Mouse (Mus musculus): ENCODE data around the gene Samd4. TPM values are rescaled to one million over a fixed set of nuclear protein-coding genes. Genes with fewer than 3 reads are reported as not detected.

The Samd4 gene
- not detected for polyA plus RNA-seq (2017; shearing (Covaris generic))

DNA sequence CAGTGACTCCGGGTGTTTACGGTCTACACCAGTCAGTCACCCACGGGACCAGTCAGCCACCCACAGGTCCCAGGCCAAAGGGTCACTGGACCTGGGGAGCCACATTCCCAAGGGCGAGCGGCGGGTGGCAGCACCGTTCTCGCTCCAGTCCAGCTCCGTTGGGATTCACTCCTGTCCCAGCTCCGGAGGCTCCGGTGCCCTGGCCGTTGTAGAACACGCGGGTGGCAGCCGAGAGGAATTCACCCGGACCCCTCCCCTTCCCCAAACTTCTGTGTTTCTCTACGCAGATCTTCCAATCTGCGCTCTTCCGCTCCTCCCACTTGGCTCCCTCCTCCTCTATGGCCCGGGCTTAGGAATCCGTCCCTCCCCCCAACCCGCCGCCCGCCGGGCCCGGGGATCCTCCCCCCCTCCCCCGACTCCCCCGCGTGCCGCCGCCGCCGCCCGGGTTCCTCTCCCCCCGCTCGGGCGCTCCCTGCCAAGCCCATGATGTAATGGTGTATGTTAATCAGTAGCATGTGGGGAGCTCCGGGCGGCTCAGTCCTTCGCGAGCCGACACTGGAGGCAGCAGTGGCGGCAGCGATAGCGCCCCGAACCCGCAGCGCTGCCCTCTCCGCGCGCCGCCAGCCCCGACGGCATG, at the start of gene Samd4:
TSS of gene Samd4 (plus strand) at position 424 of the 637 bp plus-strand sequence.
- peak; percentile 42 for ATAC-seq

DNA sequence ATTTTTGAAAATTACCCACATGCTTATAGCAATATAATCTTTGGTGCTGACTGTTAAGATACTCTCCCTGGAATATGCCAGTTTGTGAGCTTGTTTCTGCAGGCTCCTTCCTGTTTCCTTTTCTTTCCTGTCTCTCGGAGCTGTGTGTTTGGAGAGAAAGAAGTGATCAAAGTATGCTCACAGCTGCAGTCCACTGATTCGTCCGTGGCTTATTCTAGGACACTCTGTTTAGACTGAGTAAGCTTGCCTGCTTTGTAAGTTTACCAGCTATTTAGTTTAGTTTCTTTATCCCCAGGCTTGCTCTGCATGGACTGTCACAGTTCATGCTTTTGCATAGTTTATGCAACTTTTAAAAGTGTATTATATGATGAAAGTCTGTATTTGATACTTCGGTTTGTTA, 43.3 kb upstream of the Samd4 start:
- ATAC-seq: no peak

DNA sequence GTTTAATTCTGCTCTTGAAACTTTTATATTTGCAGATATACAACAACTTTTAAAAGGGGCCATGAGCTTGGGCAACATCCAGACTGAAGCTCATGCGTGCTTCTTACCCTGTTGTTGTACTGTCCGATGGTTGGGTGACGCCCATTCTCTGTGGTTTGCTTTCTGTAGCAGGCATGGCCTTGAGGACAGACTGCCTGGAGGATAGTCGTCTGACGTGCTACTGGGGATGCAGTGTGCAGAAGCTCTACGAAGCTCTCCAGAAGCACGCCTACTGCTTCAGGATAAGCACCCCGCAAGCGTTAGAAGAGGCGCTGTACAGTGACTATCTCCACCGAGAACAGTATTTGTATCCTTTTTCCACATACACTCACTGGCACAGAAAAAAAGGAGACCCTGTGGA, 36.9 kb upstream of the Samd4 start:
- ATAC-seq: no peak

DNA sequence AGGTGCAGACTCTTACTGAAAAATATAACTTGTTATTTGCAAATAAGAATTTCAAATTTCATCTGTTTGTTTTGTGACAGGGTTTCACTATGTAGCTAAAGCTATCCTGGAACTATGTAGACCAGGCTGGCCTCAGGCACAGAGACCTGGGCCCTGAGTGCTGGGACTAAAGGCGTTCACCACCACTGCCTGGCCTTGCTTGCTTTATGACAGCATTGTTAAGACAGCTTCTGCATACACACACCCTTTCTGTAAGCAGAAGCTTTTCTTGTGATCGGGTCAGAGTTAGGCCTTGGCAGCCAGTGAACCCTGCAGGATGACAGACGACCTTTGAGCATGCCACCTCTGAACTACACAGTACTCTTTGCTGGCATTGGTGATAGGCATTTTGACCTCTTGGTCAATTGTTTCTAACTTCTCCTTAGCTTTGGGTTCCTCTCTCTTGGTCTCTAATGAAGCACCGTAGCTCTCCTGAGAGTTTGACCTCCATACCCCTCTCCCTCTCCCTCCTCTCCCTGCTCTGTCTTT, 34.5 kb upstream of the Samd4 start:
- no peak for ATAC-seq

DNA sequence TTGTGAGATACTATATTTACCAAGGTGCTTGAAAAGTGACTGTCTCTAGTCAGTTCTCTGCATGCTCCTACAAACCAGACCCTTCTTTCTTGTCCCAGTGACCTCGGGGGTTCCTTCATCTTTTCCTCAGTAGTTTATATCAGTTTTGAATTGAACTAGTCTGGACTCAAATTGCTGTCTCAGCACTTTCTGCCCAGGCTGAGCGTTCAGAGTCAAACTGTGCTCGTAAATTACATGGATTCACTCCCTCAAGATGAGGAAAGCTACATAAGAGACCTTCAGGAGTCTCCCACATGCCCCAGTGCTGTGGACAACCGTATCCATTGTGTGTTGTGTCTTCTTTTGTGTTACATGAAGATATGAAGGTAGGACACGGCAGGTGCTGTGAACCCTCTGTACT, 33.9 kb upstream of the Samd4 start:
- no peak for ATAC-seq

DNA sequence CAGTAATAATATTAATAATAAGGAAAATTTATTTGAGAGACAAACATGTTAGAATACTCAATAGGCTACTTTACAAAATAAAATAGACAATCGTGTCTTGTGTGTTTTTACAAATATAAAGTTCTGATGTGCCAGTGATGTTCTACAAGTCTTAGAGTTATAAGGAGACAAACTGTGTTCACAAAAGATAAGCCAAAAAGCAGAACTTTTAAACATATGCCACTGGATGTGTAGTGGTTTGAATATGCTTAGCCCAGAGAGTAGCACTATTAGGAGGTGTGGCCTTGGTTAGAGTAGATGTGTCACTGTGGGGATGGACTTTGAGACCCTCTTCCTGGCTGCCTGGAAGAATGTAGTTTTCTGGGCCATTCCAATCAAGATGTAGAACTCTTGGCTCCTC, 32.9 kb upstream of the Samd4 start:
- ATAC-seq: no peak

DNA sequence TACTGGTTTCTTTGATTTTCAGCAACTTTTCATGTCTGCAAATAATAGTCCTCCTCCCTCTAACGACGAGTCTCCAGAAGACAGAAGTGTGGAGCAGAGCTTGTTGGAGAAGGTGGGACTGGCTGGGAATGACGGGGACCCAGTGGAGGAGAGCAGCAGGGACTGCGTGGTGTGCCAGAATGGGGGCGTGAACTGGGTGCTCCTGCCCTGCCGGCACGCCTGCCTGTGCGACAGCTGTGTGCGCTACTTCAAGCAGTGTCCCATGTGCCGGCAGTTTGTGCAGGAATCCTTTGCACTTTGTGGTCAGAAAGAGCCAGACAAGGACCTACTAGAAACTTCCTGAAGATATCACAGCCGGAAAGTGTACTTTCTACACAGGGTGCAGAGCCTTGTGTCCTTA, 29.0 kb upstream of the Samd4 start:
- ATAC-seq: no peak

DNA sequence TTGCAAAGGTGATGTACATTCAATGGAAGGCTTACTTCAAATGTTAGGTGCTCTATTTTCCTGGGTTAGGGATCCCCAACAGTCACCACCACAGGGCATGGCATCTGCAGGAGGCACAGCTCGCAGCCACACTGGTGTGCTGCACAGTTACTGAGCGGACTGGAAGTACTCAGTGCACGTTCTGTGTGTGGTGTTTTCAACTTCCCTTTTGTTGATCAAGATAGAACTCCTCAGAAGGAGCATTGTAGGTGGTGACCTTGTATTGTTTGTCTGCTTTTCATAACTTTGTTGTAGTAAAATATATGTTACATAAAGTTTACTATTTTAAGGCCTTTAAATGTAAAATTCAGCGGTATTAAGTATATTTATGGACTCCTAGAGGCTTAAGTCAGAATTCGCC, 19.7 kb upstream of the Samd4 start:
- ATAC-seq: no peak

DNA sequence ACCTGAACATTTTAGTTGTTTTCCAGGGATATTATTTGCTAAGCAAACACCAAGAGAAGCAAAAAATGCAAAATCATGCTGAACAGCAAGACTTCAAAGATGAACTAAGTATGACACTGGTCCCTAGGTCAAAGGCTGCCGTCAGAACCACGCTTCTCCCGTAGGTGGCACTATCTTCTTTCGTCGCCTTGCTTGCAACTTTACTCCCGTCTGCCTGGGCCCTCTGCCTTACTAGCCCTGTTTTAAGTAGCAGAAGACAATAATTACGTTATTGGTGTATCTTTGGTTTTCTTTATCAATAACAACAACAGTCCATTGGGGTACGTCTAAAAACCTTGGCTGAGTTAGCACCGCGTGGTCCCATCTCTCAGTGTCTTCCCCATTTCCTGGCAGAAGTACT, 1.7 kb upstream of the Samd4 start:
- peak; percentile 54 for ATAC-seq

DNA sequence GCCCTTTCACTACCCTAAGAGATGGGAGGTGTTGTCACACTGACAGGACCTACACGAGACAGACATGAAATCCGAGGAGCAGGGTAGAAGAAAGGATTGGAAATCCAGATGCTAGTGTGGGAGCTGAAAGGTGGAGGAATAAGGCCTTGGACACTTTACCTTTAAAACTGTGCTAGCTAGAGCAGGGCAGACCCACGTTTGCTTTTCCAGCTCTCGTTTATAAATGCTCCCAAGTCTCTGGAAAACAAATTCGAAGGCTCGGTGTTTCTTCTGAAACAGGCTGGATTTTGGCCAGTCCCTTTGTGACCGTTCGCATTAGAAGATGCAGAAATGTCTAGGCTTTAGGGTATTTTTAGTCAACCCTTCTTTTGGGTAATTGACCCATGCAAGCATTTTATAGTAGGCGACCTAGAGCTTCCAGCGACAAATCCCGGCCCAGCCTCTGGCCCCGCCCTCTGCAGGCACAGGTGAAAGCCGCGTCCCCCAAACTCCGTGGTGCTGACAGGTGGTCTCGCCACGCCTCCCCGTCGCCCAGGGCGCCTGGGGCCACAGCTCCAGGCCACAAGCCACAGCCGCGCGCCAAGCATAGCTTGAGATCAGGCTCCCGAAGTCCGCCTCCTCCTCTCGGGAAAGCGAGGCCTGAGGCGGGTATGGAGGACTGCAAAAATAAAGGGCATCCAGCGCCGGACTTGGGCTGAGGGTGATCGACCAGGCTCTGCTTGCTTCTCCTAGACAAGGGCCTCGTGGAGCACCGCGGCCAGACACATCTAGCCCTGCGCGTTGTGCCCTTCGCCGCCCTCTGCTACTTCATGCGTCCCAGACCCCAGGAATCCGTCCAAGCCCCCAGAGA, 848 bp upstream of the Samd4 start:
- ATAC-seq: no peak

DNA sequence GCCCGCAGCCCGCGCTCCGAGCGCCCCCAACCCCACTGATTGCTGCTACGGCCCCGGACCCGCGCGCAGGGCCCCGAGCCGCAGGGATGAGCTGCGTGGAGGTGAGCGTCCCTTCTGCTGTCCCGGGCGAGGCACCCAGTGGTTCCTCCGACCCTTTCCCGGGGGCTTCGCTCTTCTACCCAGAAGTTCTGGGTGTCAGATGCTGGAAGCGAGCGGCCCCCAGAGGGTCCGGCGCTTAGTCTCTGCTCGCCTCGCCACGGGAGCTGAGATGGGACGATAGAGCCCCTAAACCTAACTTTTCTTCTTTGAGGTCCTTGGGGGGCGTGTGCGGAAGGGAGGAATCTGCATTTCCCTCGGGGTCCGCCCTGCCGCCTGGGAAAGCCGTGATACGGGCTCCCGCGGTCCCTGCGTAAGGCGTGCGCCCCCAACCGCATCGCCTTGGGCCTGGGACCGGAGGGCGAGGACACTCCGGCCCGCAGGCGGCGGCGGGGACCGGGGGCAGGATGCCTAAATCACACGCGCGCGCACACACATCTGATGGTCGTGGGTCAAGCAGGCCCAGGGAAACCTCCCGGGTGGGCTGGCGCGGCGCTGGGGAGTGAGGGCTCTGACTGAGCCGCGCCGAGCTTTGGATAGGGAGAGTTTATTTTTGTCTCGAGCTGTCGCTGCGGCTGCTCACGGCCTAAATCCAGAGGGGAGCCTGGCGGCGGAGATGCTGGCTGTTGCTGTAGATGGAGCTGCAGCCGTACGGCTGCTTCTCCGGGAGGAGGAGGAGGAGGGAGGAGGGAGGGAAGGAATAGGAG, 615 bp downstream of the Samd4 start:
- no peak for ATAC-seq

DNA sequence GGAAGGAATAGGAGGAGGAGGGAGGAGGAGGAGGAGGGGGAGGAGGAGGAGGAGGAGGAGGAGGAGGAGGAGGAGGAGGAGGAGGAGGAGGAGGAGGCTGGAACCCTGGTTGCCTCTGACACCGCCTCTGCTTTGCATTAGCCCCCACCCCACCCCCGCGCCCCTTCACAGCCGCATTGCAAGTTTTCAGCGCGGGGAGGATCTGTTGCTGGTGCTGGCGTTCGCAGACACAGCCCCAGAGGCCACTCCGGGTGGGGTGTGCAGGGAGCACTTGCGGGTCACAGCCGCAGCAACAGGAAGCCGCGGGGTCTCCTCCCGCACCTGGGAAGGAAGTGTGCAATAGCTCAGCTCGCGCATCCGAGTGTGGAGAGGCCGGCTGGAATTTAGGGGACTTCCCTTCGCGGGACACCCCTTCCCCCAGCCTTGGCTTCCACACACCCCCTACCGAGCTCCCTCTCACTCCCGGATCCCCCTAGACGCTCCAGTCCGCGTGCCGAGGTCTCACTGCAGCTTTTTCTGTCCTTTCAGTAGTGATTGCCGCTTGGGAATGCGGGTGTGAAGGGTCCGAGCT, 1.3 kb downstream of the Samd4 start:
- peak; percentile 20 for ATAC-seq

DNA sequence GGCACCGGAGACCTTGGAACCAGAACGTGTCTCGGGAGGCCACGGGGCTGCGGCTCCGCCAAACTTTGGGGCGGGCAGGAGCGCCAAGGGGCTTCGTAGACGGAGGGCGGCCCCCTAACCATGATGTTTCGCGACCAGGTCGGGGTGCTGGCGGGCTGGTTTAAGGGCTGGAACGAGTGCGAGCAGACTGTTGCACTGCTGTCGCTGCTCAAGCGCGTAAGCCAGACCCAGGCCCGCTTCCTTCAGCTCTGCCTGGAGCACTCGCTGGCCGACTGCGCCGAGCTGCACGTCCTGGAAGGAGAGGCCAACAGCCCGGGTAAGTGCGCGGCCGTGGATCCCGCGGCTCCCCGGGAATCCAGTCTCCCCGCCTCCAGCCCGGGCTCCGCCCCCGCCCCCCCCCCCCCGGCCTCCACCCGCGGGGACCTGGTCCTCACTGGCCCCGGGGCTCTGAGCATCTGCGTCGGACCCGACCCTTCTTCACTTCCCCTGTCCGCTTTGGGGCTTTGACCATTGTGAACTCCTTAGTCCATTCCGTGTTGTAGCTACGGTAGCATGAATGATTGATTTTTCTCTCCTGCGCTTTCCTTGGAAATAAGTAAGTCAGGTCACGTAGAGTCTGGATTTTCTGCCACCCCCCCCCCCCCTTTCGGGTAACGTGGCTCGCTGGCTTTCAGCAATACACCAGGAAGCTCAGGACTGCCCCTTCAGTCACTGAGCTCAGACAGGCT, 2.2 kb downstream of the Samd4 start:
- peak; percentile 13 for ATAC-seq

DNA sequence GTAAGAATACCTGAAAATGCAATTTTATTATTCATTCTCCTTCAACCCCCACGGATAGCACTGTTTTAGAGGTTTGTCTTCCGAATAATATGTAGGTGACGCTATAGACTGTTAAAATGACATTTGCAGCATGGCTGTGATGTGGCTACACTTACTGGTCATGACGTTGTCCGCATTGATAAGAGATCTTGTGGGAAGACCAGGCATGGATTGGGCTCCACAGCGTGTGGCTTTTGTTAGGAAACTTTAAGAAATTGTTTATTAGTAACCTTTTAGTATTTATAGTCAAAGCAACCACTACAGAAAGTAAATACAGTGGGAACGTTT, 2.7 kb downstream of the Samd4 start:
- no peak for ATAC-seq

DNA sequence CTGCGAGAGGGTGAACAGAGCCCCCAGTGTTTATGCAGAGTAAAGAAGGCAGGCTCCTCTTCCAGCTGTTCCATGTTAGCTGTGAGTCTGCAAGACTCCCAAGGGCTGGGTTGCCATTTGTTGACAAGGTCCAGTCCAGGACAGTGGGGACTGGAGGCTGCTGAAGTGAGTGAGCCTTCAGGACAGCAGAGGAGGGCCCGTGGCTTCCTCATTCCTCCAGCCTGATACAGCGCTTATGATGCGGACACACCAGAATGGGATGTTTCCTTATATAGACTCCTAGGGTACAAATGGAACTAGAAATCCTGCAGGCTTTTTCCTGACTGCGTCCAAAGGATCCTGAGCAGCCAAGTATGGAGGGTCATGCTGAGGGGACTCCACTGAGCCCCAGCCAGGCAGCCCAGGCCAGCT, 3.2 kb downstream of the Samd4 start:
- no peak for ATAC-seq

DNA sequence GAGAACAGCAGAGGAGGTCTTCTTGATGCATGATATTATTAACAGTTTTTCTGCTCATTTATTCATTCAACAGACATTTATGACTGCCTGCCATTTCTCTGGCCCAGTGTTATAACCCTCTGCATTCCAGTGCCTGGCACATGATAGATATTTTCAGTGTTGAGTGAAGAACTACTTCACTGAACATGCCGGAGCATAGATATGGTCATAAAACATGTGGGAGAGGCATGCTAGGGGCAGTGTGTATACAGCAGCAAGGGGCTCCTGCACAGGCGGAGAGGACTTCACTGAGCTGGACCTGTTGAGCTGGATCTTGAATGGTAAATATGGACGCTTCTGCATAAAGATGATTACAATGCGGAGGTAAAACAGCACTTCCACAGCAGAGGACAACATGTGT, 6.4 kb downstream of the Samd4 start:
- ATAC-seq: no peak

DNA sequence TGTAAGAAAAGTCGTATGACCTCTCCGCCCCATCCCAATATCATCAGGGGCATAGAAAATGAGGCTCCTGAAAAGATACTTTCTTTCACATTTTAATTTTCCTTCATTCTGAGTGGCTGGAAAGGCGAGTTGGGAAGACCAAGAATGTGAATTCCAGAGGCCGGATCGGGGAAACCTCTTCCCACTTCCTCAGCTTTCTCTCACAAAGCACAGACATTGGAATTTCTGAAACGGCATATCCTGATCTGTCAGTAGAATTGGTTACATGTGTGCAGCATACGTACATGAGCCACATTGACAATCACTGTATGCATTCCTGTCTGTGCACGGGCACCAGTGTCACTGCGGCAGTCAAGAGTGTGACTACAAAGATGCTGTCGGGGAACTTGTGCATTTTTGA, 11.3 kb downstream of the Samd4 start:
- ATAC-seq: no peak

DNA sequence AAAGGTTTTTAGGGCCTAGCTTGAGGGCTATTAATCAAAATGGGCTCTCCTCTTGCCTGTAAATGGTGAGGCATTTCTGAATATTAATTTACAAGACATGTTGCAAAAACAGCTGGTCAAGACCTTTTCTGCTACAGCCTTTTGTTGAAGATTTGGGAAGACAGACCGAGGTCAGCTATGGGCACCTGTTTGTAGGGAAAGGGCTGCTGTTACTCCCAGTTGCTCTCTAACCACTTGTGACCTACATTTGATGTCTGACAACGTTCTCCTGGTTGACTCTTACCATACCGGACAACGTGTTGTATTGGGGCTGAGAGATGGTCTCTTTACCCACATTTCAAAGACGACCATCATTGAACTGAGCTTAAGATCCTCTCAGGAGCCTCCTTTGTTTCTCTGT, 15.3 kb downstream of the Samd4 start:
- ATAC-seq: no peak

DNA sequence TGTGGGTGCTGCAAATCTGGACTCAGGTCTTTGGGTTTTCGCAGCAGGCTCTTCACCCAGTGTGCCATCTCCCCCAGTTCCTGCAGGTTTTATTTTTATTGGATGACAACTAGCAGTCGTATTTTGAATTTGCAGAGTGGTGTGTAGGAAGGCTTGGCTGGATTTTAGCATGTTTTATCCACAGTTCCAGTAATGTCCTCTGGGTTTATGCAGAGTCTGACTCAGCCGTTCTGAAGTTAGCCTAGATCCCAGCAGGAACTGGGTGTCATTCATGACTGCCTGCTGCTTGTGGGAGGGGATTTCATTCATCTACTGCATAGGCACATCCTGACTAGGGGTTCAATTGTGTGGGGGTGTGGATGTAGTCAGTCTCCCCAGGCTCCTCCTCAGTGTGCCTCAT, 16.0 kb downstream of the Samd4 start:
- no peak for ATAC-seq

DNA sequence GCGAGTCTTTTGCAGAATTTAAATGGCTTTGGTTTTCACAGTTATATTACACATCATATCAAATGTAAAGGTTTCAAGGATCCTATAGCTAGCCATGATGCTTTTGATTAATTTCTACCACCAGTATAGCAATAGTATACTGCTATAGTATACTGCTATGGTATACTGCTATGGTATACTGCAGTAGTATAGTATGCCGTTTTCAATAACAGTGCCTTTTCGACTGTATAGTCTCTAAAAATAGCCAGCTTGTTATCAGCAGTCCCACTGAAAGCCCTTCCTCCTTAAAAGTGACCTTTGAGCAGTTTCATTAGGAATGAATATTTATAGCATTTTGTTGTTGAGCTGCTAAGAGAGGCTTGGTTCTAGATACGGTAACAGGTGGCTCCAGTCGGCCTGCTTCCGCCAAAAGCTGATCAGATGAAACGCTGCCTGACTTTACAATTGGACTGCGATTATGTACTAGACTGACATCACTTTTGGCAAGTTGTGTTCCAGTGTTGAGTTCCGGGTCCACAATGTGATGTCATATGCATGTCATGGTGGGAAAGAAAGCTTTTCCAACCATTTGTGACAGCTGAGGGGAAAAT, 19.9 kb downstream of the Samd4 start:
- ATAC-seq: no peak

DNA sequence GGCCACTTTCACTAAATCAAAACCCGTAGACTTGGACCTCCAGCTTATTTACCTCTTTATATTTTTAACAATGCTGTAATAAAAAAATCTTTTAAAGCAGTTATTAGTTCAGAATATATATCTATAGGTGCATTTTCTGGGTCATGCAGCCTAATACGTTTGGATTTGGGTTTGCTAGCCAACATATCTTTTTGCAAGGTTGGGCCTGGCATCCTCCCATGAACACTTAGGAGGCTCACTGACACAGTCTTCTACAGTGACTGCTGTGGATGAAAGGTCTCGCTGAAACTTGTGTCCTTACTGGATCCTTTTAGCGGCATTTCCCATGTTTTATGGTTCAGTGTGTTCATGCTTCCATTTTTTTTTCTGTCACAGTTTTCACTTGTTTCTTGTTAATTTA, 21.6 kb downstream of the Samd4 start:
- no peak for ATAC-seq

DNA sequence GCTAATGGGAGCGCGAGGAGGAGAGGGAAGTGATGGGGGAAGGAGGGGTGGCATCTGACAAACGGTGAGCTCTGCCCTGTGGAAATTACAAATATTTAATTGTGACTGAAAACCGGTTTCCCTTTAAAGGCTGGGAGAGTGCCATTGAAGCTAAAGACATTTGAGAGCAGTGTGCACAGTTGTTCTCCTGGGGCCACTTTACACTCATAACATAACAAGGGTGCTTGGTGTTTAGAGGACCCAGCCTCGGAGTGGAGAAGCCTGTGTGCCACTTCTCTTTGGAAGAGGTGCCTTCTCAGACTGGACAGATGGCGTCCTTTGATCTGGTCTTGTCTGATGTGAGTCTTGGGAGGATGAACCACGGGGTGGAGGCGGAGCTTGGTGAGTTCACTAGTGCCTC, 26.2 kb downstream of the Samd4 start:
- no peak for ATAC-seq

All from inflammation-experienced regulatory T-cells, adult 6 months (primary cell).